Mouse (Mus musculus) layer of hippocampus, adult 2 months (tissue): Measurements from ENCODE around the gene Ssc4d. TPM values are rescaled to one million over a fixed set of nuclear protein-coding genes. Genes with fewer than 3 reads are reported as not detected.

Experiments
- DNase-seq, 2 experiments: peaks; one replicate each; pipeline ENCODE4 v3.0.0; 2022; ENCODE audit warnings: low spot score in 2 of 2
- H3K27ac ChIP-seq: fragments of 200-600 bp; 2 replicates; pipeline ENCODE4 v1.8.1; 2022
- H3K4me3 ChIP-seq: fragments of 200-600 bp; 2 replicates; pipeline ENCODE4 v1.8.1; 2022; ENCODE audit warnings: mild to moderate bottlenecking
- CTCF ChIP-seq: fragments of 200-600 bp; conservative IDR thresholded peaks from 2 replicates; pipeline ENCODE4 v1.8.1; 2022; ENCODE audit warnings: antibody characterized with exemption, mild to moderate bottlenecking, moderate library complexity
- total RNA-seq, 2 experiments: library from RNA; stranded (reverse); gene quantifications; 2 replicates each; pipeline ENCODE4 v1.2.3; 2021

The Ssc4d gene
- total RNA-seq, 2 experiments from 2014 or later: 1.4 to 1.9 TPM

DNA sequence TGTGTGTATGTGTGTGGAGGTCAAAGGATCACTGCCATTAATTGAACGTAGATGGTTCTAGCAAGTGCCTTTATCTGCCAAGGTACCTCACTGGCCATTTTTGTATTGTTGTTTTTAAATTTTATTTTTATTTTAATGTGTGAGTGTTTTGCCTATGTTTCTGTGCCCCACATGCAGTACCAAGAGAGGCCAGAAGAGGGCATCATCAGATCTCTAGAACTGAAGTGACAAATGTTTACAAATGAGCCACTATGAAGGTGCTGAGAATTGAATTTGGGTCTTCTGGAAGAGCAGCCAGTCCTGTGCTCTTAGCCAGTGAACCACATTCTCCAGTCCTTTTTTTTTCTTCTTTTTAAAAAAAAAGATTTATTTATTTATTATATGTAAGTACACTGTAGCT is 5.5 kb downstream of the Ssc4d start:
- DNase-seq: peak in 1 of 2 experiments; percentile 56
- Histone ChIP-seq H3K4me3 (no peak overlapping the region), H3K27ac (no peak overlapping the region)
- TF ChIP-seq CTCF: peak; percentile 88

DNA sequence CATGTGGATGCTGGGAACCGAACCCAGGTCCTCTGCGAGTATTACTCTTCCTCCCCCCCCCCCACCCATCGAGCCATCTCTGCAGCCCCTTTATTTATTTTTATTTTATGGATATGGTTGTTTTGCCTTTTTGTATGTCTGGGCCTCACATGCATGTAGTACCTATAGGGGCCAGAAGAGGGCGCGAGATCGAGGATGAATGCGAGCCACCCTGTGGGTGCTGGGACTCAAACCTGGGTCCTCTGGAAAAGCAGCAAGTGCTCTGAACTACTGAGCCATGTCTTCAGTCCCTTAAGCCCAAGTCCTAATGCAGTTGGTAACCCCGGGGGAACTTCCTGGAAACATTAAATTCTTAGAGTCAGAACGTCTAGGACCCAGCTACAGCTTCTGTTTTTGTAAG is 7.5 kb downstream of the Ssc4d start:
- DNase-seq: no peak
- H3K27ac ChIP-seq: no peak overlapping the region
- peak; percentile 61 for TF ChIP-seq CTCF
- no peak overlapping the region for H3K4me3 ChIP-seq

DNA sequence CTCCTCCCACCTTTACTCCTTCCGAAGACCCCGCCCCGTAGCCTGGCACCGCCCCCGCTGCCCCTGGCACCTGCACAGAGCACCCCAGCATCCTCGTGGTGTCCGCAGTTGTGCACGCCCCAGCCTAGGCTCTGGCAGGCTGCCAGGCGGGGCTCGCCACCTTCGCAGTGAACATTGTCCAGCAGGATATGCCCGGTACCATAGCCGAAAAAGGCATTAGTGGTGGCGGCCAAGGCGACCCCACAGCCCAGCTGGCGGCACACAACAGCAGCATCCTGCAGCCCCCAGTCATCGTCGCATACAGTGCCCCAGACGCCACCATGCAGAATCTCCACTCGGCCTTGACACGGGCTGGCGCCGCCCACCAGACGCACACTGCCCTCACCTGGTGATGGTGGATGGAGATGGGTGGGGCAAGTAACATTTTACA is 8.8 kb downstream of the Ssc4d start:
- DNase-seq: no peak
- H3K4me3 ChIP-seq: no peak overlapping the region
- no peak overlapping the region for H3K27ac ChIP-seq
- TF ChIP-seq CTCF: no peak

DNA sequence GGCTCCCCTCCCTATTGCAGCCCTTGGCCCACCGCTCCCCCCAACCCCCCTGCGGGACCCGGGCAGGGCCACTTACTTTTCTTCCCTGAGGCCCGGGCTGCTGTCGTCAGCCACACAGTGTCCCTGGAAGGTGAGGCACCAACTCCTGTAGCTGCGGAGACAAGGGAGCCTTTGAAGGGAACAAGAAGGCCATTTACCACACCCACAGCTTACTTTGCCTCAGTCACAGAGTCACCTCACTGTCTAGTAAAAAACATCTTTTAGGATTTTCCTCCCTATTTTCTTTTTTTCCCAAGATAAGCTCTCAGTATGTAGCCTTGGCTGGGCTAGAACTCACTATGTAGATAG is 11.1 kb downstream of the Ssc4d start:
- no peak for TF ChIP-seq CTCF
- Histone ChIP-seq H3K4me3 (peak overlapping the region; percentile 78), H3K27ac (peak overlapping the region; percentile 97)
- DNase-seq: no peak

DNA sequence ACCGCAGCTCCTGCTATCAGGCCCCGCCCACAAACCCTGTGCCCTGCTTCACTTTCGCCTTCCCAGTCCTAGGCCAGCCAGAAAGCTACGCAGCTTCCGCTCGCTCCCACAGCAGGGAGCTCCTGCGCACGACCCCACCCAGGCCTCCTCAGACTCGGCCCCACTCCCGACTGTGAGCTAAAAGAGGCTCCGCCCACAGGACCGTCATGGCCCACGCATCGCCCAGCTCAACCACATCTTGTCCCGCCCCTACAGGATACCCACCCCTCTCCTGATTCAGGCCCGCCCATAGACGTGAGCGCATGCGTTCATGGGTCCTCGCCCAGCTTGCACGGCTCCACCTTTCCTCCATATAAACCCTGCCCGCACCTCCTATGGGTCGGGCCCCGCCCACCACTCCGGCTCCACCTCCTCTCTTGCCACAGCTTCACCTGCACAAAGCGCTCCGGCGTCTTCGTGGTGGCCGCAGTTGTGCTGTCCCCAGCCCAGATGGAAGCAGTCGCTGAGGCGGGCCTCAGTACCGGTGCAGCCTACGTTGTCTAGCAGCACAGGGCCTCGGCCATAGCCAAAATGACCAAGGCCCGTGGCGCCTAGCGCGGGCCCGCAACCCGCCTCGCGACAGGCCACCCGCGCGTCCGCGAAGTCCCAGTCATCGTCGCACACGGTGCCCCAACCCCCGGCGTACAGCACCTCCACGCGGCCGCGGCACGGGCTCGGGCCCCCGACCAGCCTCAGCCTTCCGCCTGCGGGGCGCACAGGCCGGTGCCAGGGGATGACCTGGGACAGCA is 11.6 kb downstream of the Ssc4d start:
- TF ChIP-seq CTCF: no peak; the same call in 1 of the 2 replicates
- peak overlapping the region; percentile 78 for H3K4me3 ChIP-seq
- H3K27ac ChIP-seq: peak overlapping the region; percentile 97
- peak; percentile 95 to 99 for DNase-seq

DNA sequence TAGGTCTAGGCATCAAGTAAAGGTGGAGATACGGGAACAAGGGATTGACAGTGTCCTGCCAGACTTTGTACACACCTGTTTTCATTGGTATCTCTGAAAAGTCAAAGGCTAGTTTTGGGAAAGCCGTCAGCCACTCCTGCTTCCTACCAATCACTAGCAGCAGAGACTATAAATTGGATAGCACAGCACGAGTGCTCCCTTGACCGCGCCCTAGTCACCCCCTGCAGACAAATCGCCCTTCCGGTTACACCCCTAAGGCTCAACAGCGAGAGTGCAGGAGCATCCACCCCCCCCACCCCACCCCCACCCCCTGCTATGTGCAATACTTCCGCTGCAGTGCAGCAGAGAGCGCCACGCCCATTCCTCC is 12.2 kb downstream of the Ssc4d start:
- H3K4me3 ChIP-seq: peak overlapping the region; percentile 78
- DNase-seq: no peak
- TF ChIP-seq CTCF: 0 out of 2 replicates have a peak, but pooled peaks have one; percentile 30

DNA sequence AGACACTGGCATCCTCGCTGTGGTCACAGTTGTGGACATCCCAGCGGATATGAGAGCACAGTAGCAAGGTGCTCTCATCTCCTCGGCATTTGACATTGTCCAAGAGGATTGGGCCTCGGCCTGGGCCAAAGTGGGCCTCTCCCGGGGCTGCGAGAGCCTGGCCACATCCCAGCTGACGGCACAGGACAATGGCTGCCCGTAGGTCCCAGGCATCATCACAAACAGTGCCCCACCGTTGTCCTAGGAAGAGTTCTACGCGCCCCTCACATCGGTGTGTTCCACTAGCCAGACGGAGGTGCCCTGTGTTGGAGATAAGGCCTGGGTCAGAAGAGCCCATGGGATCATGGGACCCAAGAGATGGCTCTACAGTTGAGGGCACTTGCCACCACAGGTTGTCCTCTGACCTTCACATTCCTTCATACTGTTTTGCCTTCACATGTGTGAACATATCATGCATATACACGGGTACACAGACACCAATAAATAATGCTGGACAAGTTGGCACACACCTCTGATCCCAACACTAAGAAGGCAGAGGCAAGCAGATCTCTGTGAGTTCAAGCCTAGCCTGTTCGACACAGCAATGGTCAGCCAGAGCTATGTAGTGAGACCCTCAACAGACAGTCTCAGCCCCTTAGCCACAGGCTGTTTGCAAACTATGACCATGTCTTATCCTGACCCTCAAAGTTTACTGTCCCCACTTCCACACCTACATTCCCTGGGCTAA is 13.3 kb downstream of the Ssc4d start:
- DNase-seq: no peak
- TF ChIP-seq CTCF: no peak
- Histone ChIP-seq H3K4me3 (no peak overlapping the region), H3K27ac (peak overlapping the region; percentile 97; the same call in 1 of the 2 replicates)

More for the DNA sequence above, 12.2 kb downstream of the Ssc4d start:
- peak overlapping the region; percentile 97 for H3K27ac ChIP-seq

DNA sequence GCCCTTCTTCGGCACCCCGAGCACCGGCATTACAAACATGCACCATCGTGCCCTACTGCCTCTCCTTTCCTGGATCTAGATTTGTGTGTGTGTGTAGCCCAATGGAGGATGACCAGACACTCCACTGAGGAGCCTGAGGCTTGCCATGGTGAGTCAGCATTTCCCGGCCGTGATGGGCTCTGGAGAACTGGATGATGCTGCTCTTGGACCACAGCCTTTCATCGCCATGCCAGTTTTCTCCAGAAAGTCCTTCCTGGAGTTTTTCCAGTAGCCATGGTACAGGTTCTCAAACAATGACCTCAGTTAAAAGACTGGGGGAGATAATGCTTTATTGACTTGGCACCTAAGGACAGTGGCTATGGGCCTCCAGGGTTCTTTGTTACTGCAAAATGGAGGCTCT is 14.4 kb downstream of the Ssc4d start:
- no peak for TF ChIP-seq CTCF
- Histone ChIP-seq H3K4me3 (no peak overlapping the region), H3K27ac (no peak overlapping the region)
- no peak for DNase-seq

DNA sequence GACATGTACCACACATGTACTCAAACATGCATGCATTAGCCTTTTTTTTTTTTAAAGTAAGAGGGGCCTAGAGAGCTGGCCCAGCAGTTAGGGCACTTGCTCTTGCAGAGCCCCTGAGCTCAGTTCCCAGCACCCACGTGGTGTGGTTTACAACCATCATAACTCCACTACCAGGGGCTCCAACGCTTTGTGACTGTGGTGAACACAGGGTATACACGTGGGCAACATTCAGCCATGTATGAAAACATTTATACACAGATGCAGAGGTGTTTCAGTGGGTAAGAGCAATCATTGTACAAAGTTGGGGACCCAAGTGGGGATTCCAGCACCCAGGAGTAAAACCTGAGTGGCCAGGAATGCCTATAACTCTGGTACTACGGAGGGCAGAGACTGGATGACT is 16.0 kb downstream of the Ssc4d start:
- Histone ChIP-seq H3K4me3 (no peak overlapping the region), H3K27ac (peak overlapping the region; percentile 92)
- TF ChIP-seq CTCF: no peak
- DNase-seq: no peak

DNA sequence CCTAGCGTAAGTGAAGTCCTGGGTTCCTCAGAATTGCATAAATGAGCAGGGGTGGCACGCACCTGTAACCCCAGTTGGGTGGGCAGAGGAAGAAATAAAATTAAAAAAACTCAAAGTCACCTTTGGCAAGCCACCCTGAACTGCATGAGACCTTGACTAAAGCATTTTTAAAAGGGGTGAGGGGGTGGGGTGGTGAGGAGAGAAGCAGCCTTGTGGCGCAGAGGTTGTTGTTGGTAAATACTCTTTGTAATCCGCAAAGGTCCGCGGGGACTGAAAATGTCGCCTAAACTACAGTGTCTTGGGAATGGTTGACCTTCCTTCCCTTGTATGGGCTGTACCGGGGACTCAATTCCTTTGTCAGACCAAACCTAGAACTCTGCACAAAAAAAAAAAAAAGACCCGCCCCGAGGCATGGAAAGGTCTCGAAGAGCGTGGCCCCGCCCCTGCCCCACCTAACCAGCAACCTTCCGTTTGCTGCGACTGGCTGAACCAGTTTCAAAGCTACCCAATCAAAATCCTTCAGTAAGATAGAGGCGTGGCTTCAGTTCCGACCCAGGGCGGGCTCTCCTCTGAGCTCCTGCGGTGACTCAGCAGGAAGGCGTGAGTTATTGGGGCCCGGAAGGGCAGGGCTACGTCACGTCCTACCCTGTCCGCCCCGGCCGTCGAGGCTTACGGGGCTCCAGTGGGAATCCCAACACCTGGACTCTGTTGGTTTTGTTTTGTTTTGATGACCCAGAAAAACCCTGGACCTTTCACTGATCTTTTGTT is 16.9 kb downstream of the Ssc4d start:
- TF ChIP-seq CTCF: no peak
- Histone ChIP-seq H3K27ac (peak overlapping the region; percentile 92), H3K4me3 (peak overlapping the region; percentile 54)
- DNase-seq: peak; percentile 89 to 97

DNA sequence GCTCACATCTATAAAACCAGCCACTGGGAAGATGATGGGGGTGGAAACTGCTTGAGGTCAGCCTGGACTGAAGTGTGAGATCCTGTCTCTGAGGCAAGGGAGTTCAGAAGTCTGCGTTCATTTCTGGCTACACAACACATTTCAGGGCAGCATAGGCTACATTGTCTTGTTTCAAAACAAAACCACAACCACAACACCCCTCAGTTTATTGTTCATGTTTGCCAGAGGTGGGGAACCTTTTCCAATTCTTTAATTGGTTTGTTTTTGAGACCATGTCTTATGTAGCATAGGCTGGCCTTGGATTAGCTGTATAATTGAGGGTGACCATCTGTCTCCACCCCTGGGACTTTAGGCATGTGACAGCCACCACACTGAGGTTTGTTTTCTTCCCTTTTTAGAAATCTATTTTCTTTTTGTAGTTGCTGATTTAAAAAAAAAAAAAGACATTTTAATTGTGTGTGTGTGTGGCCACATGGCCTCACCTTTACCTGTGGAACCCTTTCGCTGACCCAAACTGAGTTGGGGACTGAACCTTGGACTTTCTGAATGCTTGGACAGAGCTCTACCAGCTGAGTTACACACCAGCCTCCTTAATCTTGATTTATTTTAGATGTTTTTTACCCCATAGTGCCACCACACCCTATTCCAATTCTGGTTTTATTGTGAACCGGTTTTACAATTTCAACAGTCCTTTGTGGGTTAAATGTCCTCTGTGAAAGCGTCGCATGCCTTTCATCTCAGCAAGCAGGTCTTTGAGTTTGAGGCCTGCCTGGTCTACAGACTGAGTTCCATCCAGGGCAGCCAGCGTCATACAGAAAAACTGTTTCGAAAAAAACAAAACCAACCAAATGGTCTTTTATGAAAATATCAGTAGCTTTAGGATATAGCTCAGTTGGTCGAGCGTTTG is 17.8 kb downstream of the Ssc4d start:
- no peak for DNase-seq
- H3K27ac ChIP-seq: peak overlapping the region; percentile 92
- TF ChIP-seq CTCF: no peak
- peak overlapping the region; percentile 54 for H3K4me3 ChIP-seq

DNA sequence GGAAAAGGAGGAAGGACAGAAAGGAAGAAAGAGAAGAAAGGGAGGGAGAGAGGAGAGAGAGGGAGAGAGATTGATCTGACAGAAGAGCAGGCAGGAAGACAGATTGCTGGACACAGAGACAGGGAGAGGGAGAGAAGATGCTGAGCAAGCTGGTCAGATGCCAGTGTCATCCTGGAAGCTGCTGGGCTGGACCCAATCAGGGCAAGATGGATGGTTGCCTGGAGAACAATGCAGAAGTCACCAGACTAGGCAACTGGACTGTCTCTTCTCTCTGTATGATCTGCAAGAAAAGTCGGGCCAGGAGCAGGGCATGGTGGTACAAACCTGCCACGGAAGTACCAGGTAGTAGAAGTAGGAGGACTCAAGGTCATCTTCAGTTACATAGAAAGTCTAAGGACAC is 21.5 kb downstream of the Ssc4d start:
- no peak for TF ChIP-seq CTCF
- Histone ChIP-seq H3K27ac (no peak overlapping the region), H3K4me3 (no peak overlapping the region)
- no peak for DNase-seq
